Mouse (Mus musculus) heart, adult 2 months (tissue): ENCODE results near the gene Sgpp2.

ENCODE experiments used
- CTCF ChIP-seq: fragments of 200-600 bp; IDR thresholded peaks from 2 replicates; pipeline ENCODE4 v1.8.1; 2022; ENCODE audit warnings: antibody characterized with exemption, mild to moderate bottlenecking, moderate library complexity
- EP300 ChIP-seq: fragments of 200-500 bp; IDR thresholded peaks from 2 replicates; pipeline ENCODE4 v1.6.1; 2011; ENCODE audit warnings: low read depth, low read length, control low read depth; ENCODE audit not compliant: insufficient read depth
- POLR2A ChIP-seq: fragments of 200-500 bp; IDR thresholded peaks from 2 replicates; pipeline ENCODE4 v1.6.1; 2011; ENCODE audit warnings: mild to moderate bottlenecking, low read depth, low read length, control low read depth; ENCODE audit not compliant: insufficient read depth

GRCm38 (mm10) chr1:78357415-78357814 is 47.3 kb downstream of the Sgpp2 start:
- TF ChIP-seq CTCF (no peak), POLR2A (no peak), EP300 (no peak)
